Mouse (Mus musculus) intestine, embryonic 16.5 days (tissue): Measurements from ENCODE around the gene Lmod1. TPM values are rescaled to one million over a fixed set of nuclear protein-coding genes. Genes with fewer than 3 reads are reported as not detected.
"Not testable (repeated sequence)": the region's sequence is repeated elsewhere in the genome, so short reads cannot be mapped to it uniquely, and the experiment has no call there.

ENCODE experiments used
- ATAC-seq: fragments of 200-750 bp; cut with Nextera tagmentation; 2 replicates; pipeline ENCODE4 v1.8.0; 2017; ENCODE audit warnings: moderate TSS enrichment, moderate library complexity
- H3K27ac ChIP-seq: fragments of 300-500 bp; sonication (generic); 2 replicates; pipeline ENCODE4 v1.5.1; 2014; ENCODE audit warnings: mild to moderate bottlenecking, low read length
- H3K27me3 ChIP-seq: fragments of 300-500 bp; sonication (generic); replicated peaks from 2 replicates; pipeline ENCODE4 v1.6.1; 2014; ENCODE audit warnings: low read length, control low read depth, mixed read lengths; ENCODE audit not compliant: control insufficient read depth, insufficient read depth
- H3K36me3 ChIP-seq: fragments of 300-500 bp; sonication (generic); 2 replicates; pipeline ENCODE4 v1.6.1; 2014; ENCODE audit warnings: low read length, control low read depth; ENCODE audit not compliant: control insufficient read depth, insufficient read depth
- H3K4me1 ChIP-seq: fragments of 300-500 bp; sonication (generic); 2 replicates; pipeline ENCODE4 v1.6.1; 2014; ENCODE audit warnings: low read length, control low read depth, mixed read lengths; ENCODE audit not compliant: control insufficient read depth, insufficient read depth
- H3K4me2 ChIP-seq: fragments of 300-500 bp; sonication (generic); 2 replicates; pipeline ENCODE4 v1.6.1; 2014; ENCODE audit warnings: low read depth, low read length, control low read depth
- H3K4me3 ChIP-seq: fragments of 300-500 bp; sonication (generic); 2 replicates; pipeline ENCODE4 v1.5.1; 2014; ENCODE audit warnings: mild to moderate bottlenecking, low read length
- H3K9ac ChIP-seq: fragments of 300-500 bp; sonication (generic); 2 replicates; pipeline ENCODE4 v1.6.1; 2014; ENCODE audit warnings: low read depth, low read length
- H3K9me3 ChIP-seq: fragments of 300-500 bp; sonication (generic); 2 replicates; pipeline ENCODE4 v1.6.1; 2016; ENCODE audit warnings: low read length, control low read depth; ENCODE audit not compliant: control insufficient read depth
- WGBS: fragments of 180-500 bp; shearing (Covaris S2); extraction: QIAGEN DNeasy Blood & Tissue Kit; methylation state at CpG from one replicate; pipeline ENCODE4 v1.1.7; 2014; 5-methylcytosine and 5-hydroxymethylcytosine counted together
- polyA plus RNA-seq: library from polyadenylated mRNA; unstranded; fragments of >200 nt; fragmentation: Nextera tagmentation; extraction: Ambion mirVana; gene quantifications from 2 replicates; pipeline ENCODE4 v1.2.1, GENCODE M21; 2015

Lmod1 gene
- polyA plus RNA-seq, 1 experiment from 2014 or later, result 11.7 TPM

DNA sequence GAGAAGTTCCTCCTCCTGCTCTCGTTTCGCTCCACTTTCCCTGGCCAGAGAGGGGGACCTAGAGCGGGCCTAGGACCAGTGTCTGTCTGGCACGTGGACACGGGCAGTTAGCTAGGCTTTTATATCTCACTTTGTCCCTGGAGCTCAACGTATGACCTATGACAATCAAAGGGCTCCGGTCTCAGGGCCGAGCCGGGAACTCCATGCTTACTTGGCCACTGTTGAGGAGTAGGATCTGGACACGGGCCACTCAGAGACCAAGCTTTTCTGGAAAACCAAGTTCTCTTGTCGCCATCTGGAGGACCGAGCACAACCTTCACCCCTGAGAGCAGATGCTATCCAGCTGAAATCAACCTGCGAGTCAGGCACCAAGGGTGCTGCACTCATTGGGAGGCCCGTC is 44.4 kb downstream of the Lmod1 start:
- peak overlapping the region; percentile 75 for H3K9ac ChIP-seq
- no peaks in the 10 kb centered on the region for H3K27me3 ChIP-seq
- peak; percentile 58 for ATAC-seq
- no peaks in the 10 kb centered on the region for H3K9me3 ChIP-seq
- peaks cover 7% of the 10 kb centered on the region; the same call in 1 of the 2 replicates for H3K4me1 ChIP-seq
- H3K4me3 ChIP-seq, result peak overlapping the region; percentile 53
- H3K36me3 ChIP-seq, result no peaks in the 10 kb centered on the region
- no peak overlapping the region for H3K27ac ChIP-seq
- H3K4me2 ChIP-seq, result peak overlapping the region; percentile 94
- WGBS, result 15% methylated on average over 14 of the region's 14 CpGs

DNA sequence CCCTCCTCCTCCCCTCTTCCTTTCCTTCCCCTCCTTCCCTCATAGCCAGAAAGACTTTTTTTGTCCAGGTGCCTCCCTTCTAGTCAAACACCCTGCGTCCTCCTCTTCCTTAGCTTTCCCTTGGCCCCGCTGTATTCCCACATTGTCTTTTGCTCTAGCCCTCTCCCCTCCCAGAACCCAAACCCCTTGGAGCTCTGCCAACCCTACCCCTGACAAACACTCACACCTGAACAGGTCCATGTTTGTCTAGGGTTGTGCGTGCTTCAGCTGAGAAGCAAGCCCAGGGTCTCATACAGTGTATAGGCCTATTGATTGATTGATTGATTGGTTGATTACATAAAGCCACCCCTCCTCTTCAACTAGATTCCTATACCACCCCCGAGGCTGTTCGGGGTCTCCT is 44.8 kb downstream of the Lmod1 start:
- no peak for ATAC-seq
- no peaks in the 10 kb centered on the region for H3K27me3 ChIP-seq
- peaks cover 10% of the 10 kb centered on the region for H3K4me1 ChIP-seq
- no peak overlapping the region for H3K27ac ChIP-seq
- no peak overlapping the region for H3K9ac ChIP-seq
- H3K9me3 ChIP-seq, result no peaks in the 10 kb centered on the region
- 78% methylated on average over 5 of the region's 5 CpGs for WGBS
- H3K36me3 ChIP-seq, result no peaks in the 10 kb centered on the region
- no peak overlapping the region for H3K4me3 ChIP-seq
- no peak overlapping the region for H3K4me2 ChIP-seq

DNA sequence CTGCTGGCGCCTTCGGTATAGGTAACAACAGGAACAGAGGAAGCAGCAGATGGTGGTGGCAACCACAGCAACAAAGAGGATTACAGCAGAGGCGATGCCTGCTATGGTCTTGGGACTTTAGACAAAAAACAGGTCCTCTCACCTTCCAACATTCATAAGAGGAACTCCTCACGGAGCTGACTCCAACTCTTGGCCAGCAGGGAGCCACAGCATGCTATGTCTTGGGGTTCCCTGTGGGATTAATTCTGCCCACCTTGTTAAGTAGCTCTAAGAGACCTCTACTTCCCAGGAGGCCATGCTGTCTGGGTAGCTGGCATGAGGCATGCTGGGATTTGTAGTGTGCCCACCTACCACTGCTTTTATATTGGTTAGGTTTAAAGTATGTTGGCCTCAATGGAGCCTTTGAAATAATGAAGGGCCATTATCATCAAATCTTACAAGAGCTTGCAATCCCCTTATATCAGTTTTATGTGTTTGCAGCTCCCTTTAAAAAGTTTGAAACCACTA is 48.6 kb downstream of the Lmod1 start:
- no peaks in the 10 kb centered on the region for H3K27me3 ChIP-seq
- 71% methylated on average over 4 of the region's 4 CpGs for WGBS
- H3K4me1 ChIP-seq, result peaks cover 13% of the 10 kb centered on the region
- ATAC-seq, result no peak
- H3K4me2 ChIP-seq, result no peak overlapping the region
- H3K4me3 ChIP-seq, result no peak overlapping the region
- H3K36me3 ChIP-seq, result no peaks in the 10 kb centered on the region
- no peak overlapping the region for H3K9ac ChIP-seq
- no peak overlapping the region for H3K27ac ChIP-seq
- no peaks in the 10 kb centered on the region for H3K9me3 ChIP-seq

DNA sequence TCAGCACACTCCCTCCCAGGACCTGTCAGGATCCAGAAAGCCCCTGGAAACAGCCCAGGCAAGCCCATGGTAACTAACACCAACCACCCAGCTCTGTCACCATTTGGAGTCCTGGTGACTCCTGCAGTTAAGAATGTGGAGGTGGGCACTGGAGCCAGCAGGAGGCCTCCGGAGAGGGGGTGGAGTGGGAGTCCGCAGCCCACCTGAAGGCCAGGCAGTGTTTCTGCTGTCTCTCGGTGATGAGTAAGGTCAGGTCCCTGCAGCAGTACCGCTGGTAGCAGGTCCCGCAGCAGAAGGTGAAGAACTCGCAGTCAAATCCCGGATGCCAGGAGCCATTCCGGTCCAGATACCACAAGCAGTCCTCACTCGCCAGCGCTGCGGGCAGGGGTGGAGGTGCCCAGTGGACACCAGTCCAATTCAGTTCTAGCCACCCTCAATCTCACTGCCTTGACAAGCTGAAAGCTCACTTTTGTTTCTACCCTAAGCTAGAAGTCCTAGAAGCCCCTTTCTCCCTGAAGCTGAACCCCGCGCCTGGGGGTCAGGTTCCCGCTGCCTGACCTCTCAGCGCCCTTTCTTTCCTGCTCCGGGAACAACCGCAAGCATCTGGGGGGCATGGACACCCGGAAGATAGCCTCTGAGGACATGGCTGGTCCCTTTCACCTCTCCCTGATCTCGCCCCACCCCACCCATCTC is 49.7 kb downstream of the Lmod1 start:
- peak overlapping the region; percentile 49 for H3K27ac ChIP-seq
- peak overlapping the region; percentile 69 for H3K4me3 ChIP-seq
- H3K27me3 ChIP-seq, result no peaks in the 10 kb centered on the region
- no peak for ATAC-seq
- peaks cover 11% of the 10 kb centered on the region for H3K4me1 ChIP-seq
- H3K9me3 ChIP-seq, result no peaks in the 10 kb centered on the region
- no peaks in the 10 kb centered on the region for H3K36me3 ChIP-seq
- WGBS, result 2% methylated on average over 19 of the region's 19 CpGs
- peak overlapping the region; percentile 97 for H3K4me2 ChIP-seq
- H3K9ac ChIP-seq, result peak overlapping the region; percentile 78

DNA sequence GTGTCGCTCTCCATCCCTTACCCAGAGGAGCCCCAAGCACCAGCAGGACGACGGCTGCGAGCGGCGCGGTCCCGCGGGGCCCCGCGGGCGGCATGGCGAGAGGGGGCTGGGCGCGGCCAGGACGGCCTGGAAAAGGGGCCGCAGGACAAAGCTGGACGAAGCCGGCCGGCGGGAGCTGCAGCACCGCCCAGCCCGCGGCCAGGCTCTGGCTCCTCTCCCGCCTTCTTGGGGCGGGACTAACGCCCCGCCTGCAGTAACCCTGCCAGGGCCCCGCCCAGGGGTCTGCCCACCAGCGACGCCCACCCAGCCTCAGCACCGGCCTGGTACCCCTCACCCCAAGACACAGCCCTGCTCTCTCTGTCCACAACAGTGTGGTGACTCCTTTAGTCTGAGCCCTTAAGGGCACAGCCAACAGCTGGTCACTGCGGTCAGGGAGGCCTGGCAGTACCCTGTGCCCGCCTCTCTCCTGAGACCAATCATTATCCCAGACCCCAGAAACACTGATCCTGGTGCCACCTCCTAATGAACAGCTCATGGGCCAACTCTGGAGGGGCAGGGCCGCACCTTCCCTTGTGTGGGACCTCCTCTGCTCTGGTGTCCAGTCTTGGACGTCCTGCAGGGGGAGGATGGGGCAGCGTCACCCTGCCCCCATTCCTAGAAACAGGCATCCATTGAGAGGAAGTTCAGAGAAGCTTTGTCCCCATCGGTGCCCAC is 50.4 kb downstream of the Lmod1 start, which contains the start of gene Shisa4:
Gene Shisa4 (minus strand): TSS at position 370 of the 714 bp plus-strand sequence.
- no peaks in the 10 kb centered on the region for H3K9me3 ChIP-seq
- H3K27me3 ChIP-seq, result no peaks in the 10 kb centered on the region
- peak within 1 kb of the TSS; percentile 58 for H3K27ac ChIP-seq
- H3K4me1 ChIP-seq, result peaks cover 7% of the 10 kb centered on the region
- peak within 1 kb of the TSS; percentile 69 for H3K4me3 ChIP-seq
- WGBS, result 2% methylated on average over 37 of the region's 38 CpGs
- H3K9ac ChIP-seq, result peak within 1 kb of the TSS; percentile 78
- peak; percentile 83 for ATAC-seq
- H3K4me2 ChIP-seq, result peak within 1 kb of the TSS; percentile 97
- no peaks in the 10 kb centered on the region for H3K36me3 ChIP-seq

DNA sequence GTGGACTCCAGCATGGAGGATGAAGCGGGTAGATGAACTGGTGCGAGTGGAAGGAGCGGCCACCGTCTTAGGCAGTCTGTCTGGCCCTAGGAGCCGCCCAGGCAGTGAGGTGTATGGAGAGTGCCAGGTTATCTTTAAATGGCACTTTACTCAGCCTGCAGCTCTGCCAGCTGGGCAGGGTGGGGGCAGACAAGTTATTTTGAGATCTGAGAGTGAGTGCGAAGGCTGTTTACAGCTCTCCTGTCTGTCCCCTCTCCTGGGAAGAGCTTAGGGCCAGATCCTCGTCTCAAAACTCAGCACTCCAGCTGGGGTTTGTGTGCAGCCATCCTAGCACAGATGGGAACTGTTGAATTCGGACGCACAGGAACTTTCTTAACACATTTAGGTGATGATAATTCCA is 54.0 kb downstream of the Lmod1 start:
- no peak overlapping the region for H3K4me2 ChIP-seq
- H3K27ac ChIP-seq, result no peak overlapping the region
- no peak for ATAC-seq
- H3K9me3 ChIP-seq, result no peaks in the 10 kb centered on the region
- no peak overlapping the region for H3K4me3 ChIP-seq
- 57% methylated on average over 9 of the region's 9 CpGs for WGBS
- peaks cover 7% of the 10 kb centered on the region for H3K4me1 ChIP-seq
- H3K36me3 ChIP-seq, result 0 out of 2 replicates have a peak, but pooled peaks cover 3% of the 10 kb centered on the region
- H3K9ac ChIP-seq, result no peak overlapping the region
- H3K27me3 ChIP-seq, result no peaks in the 10 kb centered on the region

DNA sequence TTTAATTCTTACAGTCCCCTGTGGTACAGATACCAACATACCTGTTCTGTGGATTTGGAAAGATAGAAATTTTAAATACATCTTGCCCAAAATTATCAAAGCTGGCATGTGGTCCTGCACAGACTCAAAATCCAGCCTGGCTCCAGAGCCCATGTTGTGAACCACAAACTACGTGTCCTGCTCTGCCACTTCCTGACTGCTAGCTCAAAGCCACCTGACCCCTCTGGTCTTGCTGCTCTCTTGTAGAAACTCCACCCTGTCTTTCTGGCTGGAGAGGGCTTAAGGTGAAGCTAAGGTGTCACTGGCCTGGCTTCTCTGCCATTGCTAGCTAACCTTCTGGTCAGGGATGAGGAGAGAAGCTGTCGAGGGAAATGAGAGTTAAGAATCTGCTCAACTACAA is 54.4 kb downstream of the Lmod1 start:
- no peak for ATAC-seq
- Histone ChIP-seq H3K27ac (no peak overlapping the region), H3K9me3 (no peaks in the 10 kb centered on the region), H3K27me3 (no peaks in the 10 kb centered on the region), H3K4me1 (peaks cover 6% of the 10 kb centered on the region), H3K4me3 (no peak overlapping the region), H3K9ac (no peak overlapping the region), H3K36me3 (peaks cover 3% of the 10 kb centered on the region; the same call in 1 of the 2 replicates), H3K4me2 (no peak overlapping the region)
- 51% methylated on average over 2 of the region's 2 CpGs for WGBS

DNA sequence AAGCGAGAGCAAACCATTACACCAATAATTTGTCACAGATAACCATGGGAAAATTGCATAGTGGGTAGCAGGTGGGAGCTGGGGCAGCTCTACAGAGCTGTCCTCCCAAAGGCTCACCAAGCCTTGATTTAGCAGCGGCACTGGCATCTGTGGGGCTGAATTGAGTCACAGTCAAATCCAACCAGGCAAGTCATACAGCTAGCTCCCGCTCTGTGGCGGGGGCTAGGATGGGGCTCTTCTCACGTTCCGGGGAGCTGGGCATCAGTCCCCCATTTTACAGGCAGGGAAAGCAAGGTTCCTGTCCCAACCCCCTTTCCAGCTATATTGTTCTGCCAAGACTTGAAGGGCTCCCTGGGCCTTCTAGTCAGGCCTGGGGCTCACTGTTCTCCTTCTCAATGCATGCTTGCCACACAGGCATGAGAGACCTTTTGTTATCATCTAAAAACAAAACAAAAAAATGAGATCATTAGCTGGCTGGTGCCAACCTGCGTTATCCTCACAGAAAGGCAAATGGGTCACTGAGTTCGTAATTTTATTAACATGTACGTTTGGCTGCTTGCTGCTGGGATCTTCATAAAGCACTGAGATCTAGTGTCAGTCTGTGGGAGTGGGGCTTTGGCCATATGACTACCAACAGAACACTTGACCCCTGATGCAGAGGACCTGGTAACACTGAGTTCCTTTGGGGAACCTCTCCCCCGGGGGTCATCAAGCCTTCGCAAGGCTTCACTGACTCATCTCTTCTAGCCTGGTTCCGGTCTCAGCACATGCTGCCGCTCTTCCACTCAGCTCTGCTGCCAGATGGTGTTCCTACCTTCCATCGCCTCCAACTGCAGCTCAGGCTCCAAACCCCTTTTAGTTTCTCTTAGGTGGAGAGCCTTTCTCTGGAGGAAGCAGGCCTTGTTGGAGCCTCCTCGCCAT is 55.7 kb downstream of the Lmod1 start:
- H3K9ac ChIP-seq, result no peak overlapping the region
- WGBS, result 72% methylated on average over 15 of the region's 15 CpGs

GRCm38 (mm10) chr1:135381560-135381959 is 57.0 kb downstream of the Lmod1 start:
- not testable (repeated sequence) for H3K9me3 ChIP-seq, H3K27me3 ChIP-seq, H3K9ac ChIP-seq, H3K27ac ChIP-seq, H3K4me3 ChIP-seq, H3K4me1 ChIP-seq, H3K4me2 ChIP-seq, ATAC-seq
- WGBS, result 62% methylated on average over 6 of the region's 6 CpGs
- peaks cover 20% of the 10 kb centered on the region; the same call in 1 of the 2 replicates for H3K36me3 ChIP-seq

More for the DNA sequence above, 55.7 kb downstream of the Lmod1 start:
- Histone ChIP-seq H3K36me3 (peaks cover 9% of the 10 kb centered on the region; the same call in 1 of the 2 replicates), H3K27me3 (no peaks in the 10 kb centered on the region), H3K9me3 (no peaks in the 10 kb centered on the region), H3K4me1 (0 out of 2 replicates have a peak, but pooled peaks cover 1% of the 10 kb centered on the region), H3K4me3 (no peak overlapping the region), H3K27ac (no peak overlapping the region), H3K4me2 (no peak overlapping the region)
- no peak for ATAC-seq
